Mouse (Mus musculus) cerebellum, adult 9-11 months (tissue): ENCODE data around the gene Tmem63a.
A peak's percentile ranks its signal among the peaks of the same experiment; 100 is the strongest.
"Not testable (repeated sequence)": the region's sequence is repeated elsewhere in the genome, so short reads cannot be mapped to it uniquely, and the experiment has no call there.

Source experiments
- DNase-seq: peaks from one replicate; pipeline ENCODE4 v3.0.0; 2022

Tmem63a gene

DNA sequence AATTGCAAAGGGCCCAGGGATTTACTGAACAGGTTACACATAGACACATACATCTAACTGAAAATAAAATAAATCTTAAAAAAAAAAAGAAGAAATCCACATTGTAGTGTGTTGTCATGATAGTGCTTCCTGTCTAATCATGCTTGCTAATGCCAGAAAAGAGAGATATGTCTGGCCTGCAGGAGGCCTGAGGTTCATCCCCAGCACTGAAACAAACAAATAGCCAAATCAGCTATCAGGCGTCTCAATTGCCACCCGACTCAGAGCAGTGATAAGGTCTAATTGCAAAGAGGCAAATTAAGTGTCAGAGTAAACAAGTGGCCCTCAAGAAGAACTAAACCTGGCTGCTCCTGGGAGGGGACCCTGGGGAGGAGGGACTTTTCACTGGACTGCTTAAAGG, 12.5 kb upstream of the Tmem63a start:
- no peak for DNase-seq

DNA sequence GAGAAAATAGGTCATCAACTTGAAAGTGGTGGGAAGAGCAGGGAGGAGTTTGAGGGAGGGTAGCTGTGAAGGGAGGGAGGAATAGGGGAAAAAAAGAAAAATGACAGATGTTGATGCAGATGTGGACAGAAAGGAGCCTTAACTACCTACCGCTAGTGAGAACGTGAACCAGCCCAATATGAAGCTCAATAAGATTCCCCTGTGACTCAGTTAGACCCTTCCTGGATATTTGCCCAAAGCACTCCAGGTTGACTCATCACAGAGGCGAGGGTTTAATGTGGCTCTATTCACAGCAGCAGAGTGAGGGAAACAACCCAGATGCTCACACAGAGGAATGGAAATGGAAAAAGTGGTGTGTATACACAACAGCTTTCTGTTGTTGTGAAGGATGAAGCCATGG, 11.0 kb upstream of the Tmem63a start:
- DNase-seq = no peak

DNA sequence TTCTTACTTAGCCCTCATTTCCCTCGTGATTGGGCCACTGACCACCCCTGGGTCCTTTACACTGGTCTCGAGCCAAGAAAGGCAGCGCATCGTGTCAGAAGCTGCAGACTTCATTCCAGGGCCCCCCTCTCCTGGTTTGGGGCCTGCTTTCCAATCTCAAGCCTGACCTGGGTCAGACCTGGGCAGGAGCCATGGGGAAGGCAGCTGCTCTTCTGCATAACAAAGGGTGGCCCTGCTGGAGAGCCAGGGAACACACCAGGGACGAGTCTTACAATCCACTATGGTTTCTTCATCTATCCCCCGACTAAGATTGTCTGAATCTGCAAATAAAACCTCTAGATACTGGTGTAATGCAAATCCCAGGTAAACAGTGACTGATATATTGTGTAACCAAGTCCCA, 8.5 kb upstream of the Tmem63a start:
- DNase-seq = no peak

DNA sequence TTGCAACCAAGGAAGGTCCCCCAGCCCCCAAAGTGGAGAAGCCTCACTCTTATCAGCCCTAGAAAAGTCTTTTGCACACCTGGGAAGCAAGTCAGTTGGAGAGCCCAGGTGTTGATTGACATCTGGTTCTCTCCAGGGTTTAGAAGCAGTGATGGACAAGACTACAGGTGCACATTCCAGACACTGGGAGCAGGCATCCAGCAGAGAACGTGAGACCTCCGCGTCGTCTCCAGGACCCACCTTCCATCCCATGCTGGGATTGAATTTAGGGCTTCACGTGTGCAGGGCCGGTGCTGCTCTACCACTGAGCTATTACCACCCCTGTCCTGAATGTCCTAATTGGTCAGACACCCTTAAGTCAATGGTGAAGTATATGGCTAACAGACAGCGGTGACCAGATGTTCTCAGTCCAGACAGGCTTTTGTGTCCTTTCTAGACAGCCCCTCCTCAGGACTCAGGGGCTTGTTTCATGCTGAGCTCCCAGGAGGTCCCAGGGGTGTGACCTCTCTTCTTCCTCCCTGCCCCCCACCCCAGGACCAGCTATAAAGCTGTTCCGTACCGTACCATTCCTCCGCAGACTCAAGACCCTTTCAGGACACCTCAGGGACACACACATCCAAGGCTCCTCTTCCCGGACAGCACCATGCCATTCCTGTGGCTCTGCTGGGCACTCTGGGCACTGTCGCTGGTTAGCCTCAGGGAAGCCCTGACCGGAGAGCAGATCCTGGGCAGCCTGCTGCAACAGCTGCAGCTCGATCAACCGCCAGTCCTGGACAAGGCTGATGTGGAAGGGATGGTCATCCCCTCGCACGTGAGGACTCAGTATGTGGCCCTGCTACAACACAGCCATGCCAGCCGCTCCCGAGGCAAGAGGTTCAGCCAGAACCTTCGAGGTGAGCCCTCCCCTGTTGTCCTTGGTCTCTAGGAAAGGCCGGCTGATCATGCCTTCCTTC, 7.4 kb upstream of the Tmem63a start, which contains the start of gene Lefty1:
Gene Lefty1, plus strand, starts transcription at position 556 of the 953 bp plus-strand sequence.
- no peak for DNase-seq

DNA sequence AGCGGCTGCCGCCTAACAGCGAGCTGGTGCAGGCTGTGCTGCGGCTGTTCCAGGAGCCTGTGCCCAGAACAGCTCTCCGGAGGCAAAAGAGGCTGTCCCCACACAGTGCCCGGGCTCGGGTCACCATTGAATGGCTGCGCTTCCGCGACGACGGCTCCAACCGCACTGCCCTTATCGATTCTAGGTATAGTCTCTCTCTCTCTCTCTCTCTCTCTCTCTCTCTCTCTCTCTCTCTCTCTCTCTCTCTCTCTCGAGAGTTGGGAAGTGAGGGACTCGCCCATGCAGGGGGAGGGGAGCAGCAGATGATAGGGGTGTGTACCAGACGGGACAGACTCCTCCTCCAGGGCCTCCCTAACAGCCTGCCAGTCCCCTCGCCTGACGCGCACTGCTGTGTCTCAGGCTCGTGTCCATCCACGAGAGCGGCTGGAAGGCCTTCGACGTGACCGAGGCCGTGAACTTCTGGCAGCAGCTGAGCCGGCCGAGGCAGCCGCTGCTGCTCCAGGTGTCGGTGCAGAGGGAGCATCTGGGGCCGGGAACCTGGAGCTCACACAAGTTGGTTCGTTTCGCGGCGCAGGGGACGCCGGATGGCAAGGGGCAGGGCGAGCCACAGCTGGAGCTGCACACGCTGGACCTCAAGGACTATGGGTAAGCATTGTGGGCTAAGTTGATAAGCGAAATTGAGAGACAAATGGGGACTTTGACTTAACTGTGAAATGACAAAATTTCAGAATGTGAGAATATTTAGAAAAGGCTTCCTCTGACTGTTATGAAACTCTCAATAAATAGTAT, 5.3 kb upstream of the Tmem63a start:
- DNase-seq = not testable (repeated sequence)

DNA sequence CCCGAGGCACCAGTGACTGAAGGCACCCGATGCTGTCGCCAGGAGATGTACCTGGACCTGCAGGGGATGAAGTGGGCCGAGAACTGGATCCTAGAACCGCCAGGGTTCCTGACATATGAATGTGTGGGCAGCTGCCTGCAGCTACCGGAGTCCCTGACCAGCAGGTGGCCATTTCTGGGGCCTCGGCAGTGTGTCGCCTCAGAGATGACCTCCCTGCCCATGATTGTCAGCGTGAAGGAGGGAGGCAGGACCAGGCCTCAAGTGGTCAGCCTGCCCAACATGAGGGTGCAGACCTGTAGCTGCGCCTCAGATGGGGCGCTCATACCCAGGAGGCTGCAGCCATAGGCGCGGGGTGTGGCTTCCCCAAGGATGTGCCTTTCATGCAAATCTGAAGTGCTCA, 4.5 kb upstream of the Tmem63a start:
- not testable (repeated sequence) for DNase-seq

DNA sequence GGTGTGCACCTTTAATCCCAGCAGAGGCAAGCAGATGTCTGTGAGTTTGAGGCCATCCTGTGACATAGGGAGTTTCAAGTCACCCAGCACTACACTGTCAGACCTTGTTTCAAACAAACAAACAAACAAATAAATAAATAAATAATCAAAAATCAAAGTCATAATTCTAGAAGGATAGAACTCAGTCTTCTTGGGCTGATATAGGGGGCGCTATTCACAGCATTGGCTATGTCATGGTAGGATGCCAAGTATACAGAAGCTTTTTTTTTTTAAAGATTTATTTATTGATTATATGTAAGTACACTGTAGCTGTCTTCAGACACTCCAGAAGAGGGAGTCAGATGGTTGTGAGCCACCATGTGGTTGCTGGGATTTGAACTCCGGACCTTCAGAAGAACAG, 3.4 kb upstream of the Tmem63a start:
- DNase-seq = not testable (repeated sequence)

DNA sequence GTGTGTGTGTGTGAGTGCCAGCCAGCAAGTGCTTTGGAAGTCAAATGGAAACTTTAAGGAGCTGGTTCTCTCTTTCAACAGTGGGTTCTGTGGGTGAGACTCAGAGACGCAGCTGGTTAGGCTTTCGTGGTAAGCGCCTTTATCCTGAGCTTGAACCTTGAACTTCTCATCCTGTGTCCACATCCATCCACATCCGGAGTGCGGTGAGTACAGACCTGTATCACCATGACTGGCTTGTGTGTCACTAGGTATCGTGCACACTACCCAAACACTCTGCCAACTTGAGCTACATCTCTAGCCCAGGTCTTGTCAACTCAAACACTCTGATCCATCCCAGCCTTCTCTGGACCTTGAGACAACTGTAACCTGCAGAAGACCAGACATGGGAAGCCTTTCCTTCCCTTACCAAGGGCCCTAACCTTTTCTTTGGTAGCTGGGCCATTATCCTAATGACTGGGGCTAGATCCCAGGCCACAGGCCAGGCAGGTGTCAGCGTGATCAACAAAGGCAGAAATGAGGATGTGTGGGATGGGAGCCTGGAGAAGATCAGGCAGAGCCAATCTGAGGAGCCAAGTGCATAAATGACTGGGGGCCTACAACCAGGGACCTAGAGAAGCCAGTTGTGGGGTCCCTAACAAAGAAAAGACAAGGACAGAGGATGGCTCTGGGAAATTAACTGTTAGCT, 1.2 kb upstream of the Tmem63a start:
- DNase-seq = no peak

DNA sequence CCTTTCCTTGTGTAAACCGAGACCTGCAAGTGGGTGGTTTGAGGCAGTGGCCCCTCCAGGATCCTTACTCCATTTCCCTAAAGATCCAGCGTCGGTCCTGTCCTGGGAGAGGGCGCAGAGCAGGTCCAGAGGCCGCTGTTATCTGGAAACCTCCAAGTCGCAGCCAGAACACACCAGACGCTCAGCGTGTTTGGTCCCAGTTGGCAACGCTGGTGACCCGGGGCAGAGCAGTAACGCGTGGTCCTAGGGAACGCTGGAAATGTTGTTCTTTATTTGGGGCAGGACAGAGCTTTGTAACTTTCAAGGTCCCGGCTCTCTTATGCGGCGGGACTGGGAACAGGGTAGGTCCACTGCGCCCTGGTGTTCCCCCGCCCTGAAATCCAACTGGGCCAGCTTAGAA, 418 bp upstream of the Tmem63a start:
- no peak for DNase-seq

DNA sequence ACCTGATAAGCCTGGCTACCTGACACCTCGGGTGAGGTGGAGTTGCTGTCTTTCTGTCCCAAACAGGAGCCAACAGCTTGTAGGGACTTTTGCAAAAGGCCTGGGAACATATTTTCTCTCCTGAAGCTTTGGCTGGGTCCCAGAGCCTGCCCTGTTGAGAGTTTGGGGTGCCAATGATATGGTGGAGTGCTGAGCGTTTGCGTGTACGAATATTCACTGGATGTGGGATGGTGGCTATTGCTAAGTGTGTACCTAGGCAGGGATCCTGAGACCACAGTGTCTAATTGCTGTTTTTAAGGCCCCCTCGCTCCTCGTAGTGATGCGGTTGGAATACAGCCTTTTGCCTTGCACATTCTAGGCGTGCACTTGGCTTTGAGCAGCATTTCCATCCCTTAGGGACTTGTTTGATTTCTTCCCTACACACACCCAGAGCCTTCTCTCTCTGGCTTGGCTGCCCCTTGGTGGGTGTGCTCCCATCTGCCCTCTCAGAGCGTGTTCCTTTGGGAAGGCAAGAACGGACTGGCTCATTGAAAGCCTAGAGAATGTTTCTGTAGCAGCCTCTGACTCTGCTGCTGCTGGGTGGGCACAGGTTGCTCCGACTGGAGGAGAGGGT, 994 bp downstream of the Tmem63a start:
- DNase-seq = no peak

DNA sequence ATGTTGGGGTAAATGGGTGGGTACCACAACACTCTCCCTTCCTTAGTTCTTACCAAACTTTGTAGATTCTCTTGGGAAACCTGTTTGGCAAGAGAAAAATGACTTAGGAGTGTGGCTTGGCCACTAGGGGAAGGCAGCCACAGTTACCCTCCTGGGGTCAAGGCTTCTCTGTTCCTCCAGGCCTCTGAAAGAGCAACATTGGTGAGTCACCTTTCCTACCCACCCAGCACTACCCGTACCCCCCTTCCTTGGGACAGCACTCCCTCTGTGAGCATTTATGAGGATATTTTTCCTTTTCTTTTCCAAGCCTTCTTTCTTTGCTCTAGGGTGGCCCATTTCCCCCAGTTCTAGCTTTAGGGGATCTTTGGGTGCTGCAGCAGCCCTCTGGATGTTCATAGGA, 1.8 kb downstream of the Tmem63a start:
- no peak for DNase-seq

DNA sequence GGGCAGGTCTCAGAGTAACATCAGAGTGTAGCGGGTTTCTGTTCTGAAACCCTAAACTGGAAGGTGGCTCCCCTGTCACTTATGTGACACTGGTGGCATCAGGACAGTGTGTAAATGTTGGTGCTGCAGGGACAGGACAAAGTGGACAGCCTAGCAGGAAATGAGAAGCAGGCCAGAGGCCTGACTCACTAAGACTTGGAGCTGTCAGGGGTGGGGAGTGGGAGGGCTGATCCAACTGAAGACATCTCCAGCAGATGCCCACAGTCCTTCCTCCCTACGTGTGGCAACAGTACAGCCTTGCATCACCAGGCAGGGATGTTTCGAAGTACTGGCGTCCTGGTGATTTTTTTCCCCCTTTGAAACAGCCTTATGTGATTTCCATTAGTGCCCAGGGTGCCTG, 2.4 kb downstream of the Tmem63a start:
- DNase-seq = no peak

DNA sequence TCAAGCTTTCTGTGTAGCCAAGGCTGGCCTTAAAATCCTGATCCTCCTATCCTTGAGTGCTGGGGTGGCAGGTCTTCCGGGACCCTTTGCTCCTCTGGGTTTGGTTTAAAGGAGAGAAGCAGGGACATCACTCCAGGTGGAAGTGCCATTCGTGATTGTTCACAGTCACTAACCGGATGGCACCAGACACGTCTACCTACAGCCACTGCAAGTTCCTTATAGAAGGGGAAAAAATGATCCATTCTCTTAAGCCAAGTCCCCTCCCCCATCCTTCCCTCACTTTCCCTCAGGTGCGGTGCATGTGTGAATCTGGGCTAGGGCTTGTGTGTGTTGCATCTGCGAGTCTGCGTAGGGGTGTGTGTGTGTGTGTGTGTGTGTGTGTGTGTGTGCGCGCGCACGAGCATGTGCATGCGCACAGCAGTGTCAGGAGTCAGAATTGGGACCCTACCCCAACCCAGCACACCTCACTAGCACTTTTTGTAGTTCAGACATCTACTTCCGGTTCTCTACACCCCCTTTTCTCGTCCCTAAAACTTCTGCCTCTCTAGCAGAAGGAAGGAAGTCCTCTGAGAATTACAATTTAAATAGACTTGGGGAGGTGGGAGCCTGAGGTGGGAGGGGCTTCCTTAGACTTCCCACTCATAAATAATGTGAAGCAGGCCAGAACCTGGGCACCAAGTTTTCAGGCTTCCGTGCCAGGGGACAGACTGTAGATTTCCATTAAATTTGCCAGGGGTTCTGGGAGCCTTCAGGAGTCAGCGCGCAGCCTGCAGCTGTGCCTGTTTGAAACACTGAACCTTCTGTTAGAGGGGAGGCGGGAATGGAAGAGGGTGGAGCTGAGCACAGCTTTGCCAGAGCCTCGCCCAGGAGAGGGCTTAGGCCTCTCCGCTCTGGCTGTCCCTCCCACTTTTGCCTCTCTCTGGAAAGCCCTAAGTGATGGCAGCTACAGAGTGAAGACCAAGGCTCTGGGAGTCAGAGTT, 3.1 kb downstream of the Tmem63a start:
- DNase-seq = peak; percentile 20

DNA sequence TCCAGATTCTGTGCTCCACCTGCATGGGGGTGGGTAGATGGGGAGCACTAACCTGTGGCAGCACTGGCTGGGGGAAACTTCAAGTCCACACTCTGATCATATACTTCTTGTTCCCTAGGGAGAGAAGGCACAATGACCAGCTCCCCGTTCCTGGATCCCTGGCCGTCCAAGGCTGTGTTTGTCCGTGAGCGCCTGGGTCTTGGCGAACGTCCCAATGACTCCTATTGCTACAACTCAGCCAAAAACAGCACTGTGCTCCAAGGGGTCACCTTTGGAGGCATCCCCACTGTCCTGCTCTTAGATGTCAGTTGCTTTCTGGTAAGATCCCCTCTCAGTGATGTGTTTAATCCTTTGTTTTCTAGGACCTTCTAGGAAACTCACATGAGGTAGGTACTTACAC, 4.3 kb downstream of the Tmem63a start:
- no peak for DNase-seq

DNA sequence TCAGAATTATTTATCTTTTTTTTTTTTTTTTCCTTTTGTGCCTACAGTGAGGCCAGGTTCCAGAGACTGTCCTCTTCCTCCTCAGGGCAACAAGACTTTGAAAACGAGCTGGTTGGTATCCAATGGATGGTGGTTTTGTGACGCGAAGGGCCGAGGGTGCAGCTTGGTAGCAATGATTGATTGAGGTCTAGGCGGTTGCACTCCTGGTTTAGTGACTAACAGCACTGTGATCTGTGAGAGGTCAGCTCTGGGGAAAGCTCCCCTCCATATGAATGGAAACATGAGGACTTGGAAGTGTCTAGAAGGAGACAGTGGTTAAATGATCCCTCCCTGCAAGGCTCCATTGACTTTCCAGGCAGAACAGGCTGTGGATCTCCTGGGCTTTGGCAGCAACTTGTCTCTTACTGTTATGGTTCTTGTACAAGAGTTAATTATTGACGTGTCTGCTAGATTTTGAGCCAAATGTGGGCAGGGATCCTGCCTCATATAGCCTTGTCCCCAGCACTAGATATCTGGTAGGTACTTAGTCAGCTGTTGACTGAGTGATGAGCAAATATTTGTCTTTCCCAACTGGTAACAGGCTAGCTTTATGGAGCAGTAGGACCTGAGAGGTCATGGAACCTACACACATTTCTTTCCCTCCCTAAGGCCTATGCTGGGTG, 10.1 kb downstream of the Tmem63a start:
- DNase-seq = no peak

DNA sequence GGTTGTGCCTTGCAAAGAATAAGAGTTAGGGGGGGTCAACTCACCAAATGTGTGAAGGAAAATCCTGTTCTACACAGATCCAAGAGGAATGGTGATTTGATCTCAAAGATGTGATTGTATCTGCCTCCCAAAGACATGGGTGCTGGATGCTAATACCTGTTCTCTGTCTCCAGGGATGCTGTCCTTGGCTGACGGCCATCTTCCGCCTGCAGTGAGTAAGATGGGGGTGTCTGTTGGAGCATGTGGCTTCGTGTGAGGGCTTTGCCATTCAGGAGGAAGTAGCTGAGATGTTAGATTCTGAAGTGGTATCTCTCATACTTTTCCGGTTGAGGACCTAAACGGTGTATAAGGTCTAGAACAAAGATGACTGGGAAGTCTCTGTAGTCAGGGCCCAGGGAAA, 10.7 kb downstream of the Tmem63a start:
- no peak for DNase-seq

DNA sequence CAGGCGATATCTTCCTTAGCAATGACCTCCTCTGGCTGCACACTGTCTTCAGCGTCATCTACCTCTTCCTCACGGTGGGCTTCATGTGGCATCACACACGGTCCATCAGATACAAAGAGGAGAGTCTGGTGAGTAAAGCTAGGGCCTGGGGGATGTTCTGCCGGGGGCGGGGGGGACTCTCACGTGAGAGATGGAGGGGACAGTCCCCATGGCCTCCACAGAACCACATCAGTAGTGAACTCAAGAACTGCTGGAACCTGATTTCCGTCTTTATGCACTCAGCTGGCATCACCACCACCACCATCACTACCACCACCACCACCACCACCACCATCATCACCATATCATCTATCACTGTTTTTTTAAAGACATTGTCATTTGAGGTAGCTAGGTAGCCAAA, 14.3 kb downstream of the Tmem63a start:
- no peak for DNase-seq

DNA sequence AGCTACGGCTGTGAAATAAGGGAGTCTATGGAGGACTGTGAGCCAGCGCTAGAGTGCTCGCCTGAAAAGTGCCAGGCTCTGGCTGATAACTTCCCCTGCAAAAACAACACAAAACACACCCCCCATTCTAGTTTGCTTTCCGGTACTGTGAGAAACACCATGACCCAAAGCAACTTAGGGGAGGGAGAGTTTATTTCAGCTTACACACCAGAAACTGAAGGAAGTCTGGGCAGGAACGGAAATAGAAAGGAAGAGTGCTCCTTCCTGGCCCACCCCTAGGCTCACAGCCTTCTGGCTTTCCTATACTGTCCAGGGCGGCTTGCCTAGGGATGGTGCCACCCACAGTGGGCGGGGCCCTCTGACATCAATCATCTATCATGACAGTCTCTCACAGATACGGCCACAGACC, 14.8 kb downstream of the Tmem63a start:
- no peak for DNase-seq

DNA sequence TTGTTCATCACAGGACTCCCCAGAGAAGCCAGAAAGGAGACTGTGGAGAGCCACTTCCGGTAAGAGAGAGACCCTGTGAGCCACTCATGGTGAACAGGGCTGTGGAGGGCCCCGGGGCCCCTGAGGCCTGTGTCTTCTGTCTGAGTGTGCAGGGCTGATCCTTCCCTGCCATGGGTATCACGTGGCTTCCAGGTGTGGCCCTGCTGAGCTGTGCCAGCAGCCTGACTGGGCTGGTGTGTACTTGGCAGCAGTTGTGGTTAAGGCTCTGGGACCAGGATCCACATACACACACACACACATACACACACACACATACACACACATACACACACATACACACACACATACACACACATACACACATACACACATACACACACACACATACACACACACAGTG, 15.8 kb downstream of the Tmem63a start:
- DNase-seq = no peak

DNA sequence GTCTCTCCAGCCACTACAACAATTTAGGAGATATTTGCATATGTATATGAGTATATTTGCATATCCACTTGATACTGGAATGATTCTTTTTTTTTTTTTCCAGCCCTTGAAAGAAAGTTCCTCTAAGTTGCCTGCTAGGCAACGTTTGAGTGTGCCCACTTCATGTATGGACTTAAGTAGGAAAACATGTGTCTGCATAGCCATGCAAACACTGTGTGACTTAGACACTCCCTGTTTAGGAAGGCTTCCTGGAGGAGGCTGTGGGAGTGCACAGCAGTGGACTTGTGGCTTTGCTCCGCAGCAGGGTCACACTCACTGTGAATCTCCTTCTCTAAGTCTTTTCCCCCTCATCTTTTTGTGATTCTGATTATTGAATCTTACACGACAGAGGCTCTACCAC, 16.7 kb downstream of the Tmem63a start:
- no peak for DNase-seq

DNA sequence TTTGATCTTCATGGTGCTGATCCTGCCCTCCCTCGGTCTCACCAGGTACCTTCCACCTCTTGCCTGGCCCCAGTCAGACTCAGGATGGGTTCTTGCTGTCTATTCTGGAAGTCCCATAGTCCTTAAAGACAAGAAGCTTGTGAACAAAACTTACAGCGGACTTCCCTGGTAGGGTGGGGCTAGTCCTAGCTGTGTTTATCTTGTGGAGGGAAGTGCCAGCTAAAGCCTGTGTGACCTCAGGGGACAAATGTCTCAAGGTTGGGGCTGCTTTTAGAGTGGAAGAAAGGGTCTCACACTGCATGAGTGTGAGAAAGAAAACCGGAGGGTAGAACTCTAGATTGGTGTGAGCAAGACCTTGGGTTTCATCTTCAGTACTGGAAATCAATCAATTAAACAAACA, 23.6 kb downstream of the Tmem63a start:
- no peak for DNase-seq
